Mouse (Mus musculus): ENCODE data around the gene Mprip.

Gene Mprip

GRCm38 (mm10) chr11:59803516-59803915 lies 142.4 kb downstream of the Mprip start:
- DNase-seq (ENCODE audit: low read depth, low spot score): no peak

GRCm38 (mm10) chr11:59804409-59805110 lies 143.5 kb downstream of the Mprip start:
- no peak for DNase-seq (ENCODE audit: low read depth, low spot score)

- DNase-seq (ENCODE audit: low read depth, low spot score): no peak
Observed at GRCm38 (mm10) chr11:59805256-59805655, 144.2 kb downstream of the Mprip start.

GRCm38 (mm10) chr11:59805656-59806055 lies 144.6 kb downstream of the Mprip start:
- DNase-seq (ENCODE audit: low read depth, low spot score): no peak

GRCm38 (mm10) chr11:59808170-59808960 lies 147.3 kb downstream of the Mprip start:
- no peak for DNase-seq (ENCODE audit: low read depth, low spot score)

- DNase-seq (ENCODE audit: low read depth, low spot score): no peak
Observed at GRCm38 (mm10) chr11:59809071-59809669, 148.1 kb downstream of the Mprip start.

GRCm38 (mm10) chr11:59809670-59810474 lies 148.8 kb downstream of the Mprip start, which contains the start of gene Flcn:
Gene Flcn, minus strand, starts transcription at chr11:59810016.
- DNase-seq (ENCODE audit: low read depth, low spot score): peak; percentile 92

- no peak for DNase-seq (ENCODE audit: low read depth, low spot score)
Observed at GRCm38 (mm10) chr11:59810480-59811158, 149.5 kb downstream of the Mprip start.

- no peak for DNase-seq (ENCODE audit: low read depth, low spot score)
Observed at GRCm38 (mm10) chr11:59811211-59811610, 150.1 kb downstream of the Mprip start.

- DNase-seq (ENCODE audit: low read depth, low spot score): no peak
Observed at GRCm38 (mm10) chr11:59813276-59813675, 152.2 kb downstream of the Mprip start.

GRCm38 (mm10) chr11:59814311-59814710 lies 153.2 kb downstream of the Mprip start:
- DNase-seq (ENCODE audit: low read depth, low spot score): peak; percentile 87

- DNase-seq (ENCODE audit: low read depth, low spot score): no peak
Observed at GRCm38 (mm10) chr11:59814936-59815335, 153.8 kb downstream of the Mprip start.

GRCm38 (mm10) chr11:59815482-59816065 lies 154.5 kb downstream of the Mprip start:
- DNase-seq (ENCODE audit: low read depth, low spot score): no peak

GRCm38 (mm10) chr11:59817916-59818315 lies 156.8 kb downstream of the Mprip start:
- DNase-seq (ENCODE audit: low read depth, low spot score): no peak

- DNase-seq (ENCODE audit: low read depth, low spot score): peak; percentile 64
Observed at GRCm38 (mm10) chr11:59821625-59822024, 160.5 kb downstream of the Mprip start.
